Comparison of ENCODE assay signal across 8 mouse cellular contexts in the genomic region with DNA sequence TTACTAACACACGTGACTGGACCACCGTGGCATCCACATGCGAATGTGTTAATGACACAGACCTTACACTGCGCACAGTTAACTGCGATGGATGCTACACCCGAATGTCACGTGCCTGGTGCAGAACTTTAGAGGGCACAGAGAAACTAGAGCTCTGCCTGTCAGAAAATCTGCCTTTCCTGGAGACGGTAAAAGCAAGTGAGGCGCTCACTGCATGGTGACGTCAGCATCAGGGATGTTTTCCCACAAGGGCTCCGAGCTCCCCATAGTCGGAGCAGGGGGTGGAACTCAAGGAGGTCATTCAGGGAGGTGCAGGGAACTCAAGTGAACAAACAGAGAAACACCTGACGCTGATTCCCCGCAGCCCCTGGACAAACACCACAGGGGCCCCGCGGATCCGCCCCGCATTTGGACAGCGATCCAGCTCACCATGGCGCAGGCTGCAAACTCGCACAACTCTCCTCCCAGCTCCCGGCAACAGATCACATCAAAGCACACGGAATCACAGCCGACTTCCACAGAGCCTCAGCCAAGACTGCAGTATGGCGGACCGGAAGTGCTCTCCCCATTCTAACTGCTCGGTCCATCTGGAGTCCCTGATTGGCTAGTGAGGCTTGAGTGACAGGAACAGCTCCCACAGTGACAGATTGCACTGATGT. TPM values are rescaled to one million over a fixed set of nuclear protein-coding genes. Genes with fewer than 3 reads are reported as not detected.
DNase-seq lines count a peak whose midpoint lies in the region; ATAC-seq lines count a peak whose summit lies in the region.

A gene (minus strand): TSS at position 539 of the 659 bp plus-strand sequence.

- H3K4me1 ChIP-seq in megakaryocyte, embryonic 14.5 days: peaks cover 18% of the 10 kb centered on the region

- peaks cover 7% of the 10 kb centered on the region for H3K9me3 ChIP-seq in megakaryocyte, embryonic 14.5 days

- peak; percentile 95 for DNase-seq in adipocyte (ENCODE audit: low spot score)
- DNase-seq in embryo, embryonic 10 days (ENCODE audit: low spot score): peak; percentile 93
- peak; percentile 76 for DNase-seq in gastrocnemius, postnatal 14 days
- peak; percentile 73 to 91 for DNase-seq in left cerebral cortex, adult 9 months (ENCODE audit: low spot score in 2 of 2)
- peak; percentile 82 to 89 for DNase-seq in right cerebral cortex, adult 2 months (ENCODE audit: low spot score in 2 of 2)
- peak; percentile 80 for DNase-seq in urinary bladder, postnatal 14 days (ENCODE audit: low spot score)

- H3K4me3 ChIP-seq in megakaryocyte, embryonic 14.5 days (replicated peaks): peak within 1 kb of the TSS; percentile 94

- no peaks in the 10 kb centered on the region for H3K27me3 ChIP-seq in megakaryocyte, embryonic 14.5 days (replicated peaks)

- ATAC-seq in inflammation-experienced regulatory T-cells, adult 6 months: peak; percentile 100

- intact Hi-C loops in gastrocnemius, postnatal 14 days (cut with DNase I; ENCODE audit: low total_unique reads): no loop called here

- peaks cover 2% of the 10 kb centered on the region for H3K36me3 ChIP-seq in megakaryocyte, embryonic 14.5 days (replicated peaks; ENCODE audit: low read length)

RNA-seq across cellular contexts. Expression of the gene that starts here (rescaled TPM):
- total RNA-seq in gastrocnemius, postnatal 14 days (2021): 1 to 10 TPM; 5.7 to 6.8 TPM
- 10 to 100 TPM; 15.6 to 19.2 (median 17.6) TPM for polyA plus RNA-seq in inflammation-experienced regulatory T-cells, adult 6 months (2017; shearing (Covaris generic))
- polyA plus RNA-seq in megakaryocyte, embryonic 14.5 days (2012; ENCODE audit: insufficient read depth, low replicate concordance): 0.17 TPM in 1 of 2 replicates, not detected in the other

Comparison
In these comparisons a context has a peak if more than half of its experiments do, and no peak if none do; other contexts are left out.
1. Peak in every context shown above with its lines: DNase-seq, ATAC-seq and H3K4me3 ChIP-seq.
2. RNA of the gene that starts here (polyA plus RNA-seq): 15.6 to 19.2 TPM in inflammation-experienced regulatory T-cells, adult 6 months; 0.17 TPM in megakaryocyte, embryonic 14.5 days; every median in the first group is over 10 times any median in the second.